In the genomic region with DNA sequence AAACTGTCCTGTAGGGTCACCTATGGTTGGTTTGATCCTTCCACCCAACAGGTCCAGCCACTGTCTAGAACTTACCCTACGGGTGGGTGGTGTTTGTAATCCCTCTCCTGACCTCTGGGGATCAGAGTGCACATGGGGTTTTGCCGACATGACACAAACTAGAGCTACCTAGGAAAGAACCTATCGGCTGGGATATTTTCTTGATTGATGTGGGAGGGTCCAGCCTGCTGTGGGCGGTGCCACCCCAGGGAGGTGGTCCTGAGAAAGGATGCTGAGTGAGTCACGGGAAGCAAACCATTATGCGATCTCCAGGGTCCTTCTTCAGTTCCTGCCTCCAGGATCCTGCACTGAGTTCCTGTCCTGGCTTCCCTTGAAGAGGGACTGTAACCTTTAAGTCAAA, we compare ENCODE assay signal across 17 mouse cellular contexts.
A peak's percentile ranks its signal among the peaks of the same experiment; 100 is the strongest.
DNase-seq lines count a peak whose midpoint lies in the region; ATAC-seq and TF ChIP-seq lines count a peak whose summit lies in the region.
"Had no signal": no experiment of that assay in that cellular context is flagged by ENCODE, and none has a peak within 500 bp of the region (broad histone marks: within the 10 kb centered on the region; RNA-seq: fewer than 3 reads in every experiment).

No protein-coding gene starts in this region.

- H3K9ac ChIP-seq in kidney, embryonic 14.5 days (ENCODE audit: low read depth, low read length): no peak overlapping the region
- H3K9ac ChIP-seq in limb, embryonic 14.5 days (ENCODE audit: low read depth, low read length, severe bottlenecking): no peak overlapping the region
- H3K9ac ChIP-seq: heart, embryonic 13.5 days; lung, embryonic 14.5 days; neural tube, embryonic 12.5 days had no signal

- no peak overlapping the region for H3K4me2 ChIP-seq in kidney, embryonic 14.5 days (replicated peaks; ENCODE audit: low read depth, low read length)
- no peak overlapping the region for H3K4me2 ChIP-seq in limb, embryonic 14.5 days (replicated peaks; ENCODE audit: low read depth, low read length, severe bottlenecking)
- H3K4me2 ChIP-seq: heart, embryonic 13.5 days; lung, embryonic 14.5 days; neural tube, embryonic 12.5 days had no signal

- no peak overlapping the region for H3K4me3 ChIP-seq in kidney, embryonic 14.5 days (ENCODE audit: low read length)
- H3K4me3 ChIP-seq in limb, embryonic 14.5 days (replicated peaks; ENCODE audit: low read length): no peak overlapping the region
- H3K4me3 ChIP-seq: heart, embryonic 13.5 days; hindbrain, embryonic 10.5 days; neural tube, embryonic 12.5 days had no signal

- H3K4me1 ChIP-seq in kidney, embryonic 14.5 days (ENCODE audit: control insufficient read depth, insufficient read depth, low read length): no peaks in the 10 kb centered on the region
- H3K4me1 ChIP-seq in limb, embryonic 14.5 days (ENCODE audit: control insufficient read depth, insufficient read depth, low read length): peaks cover 9% of the 10 kb centered on the region; the same call in 1 of the 2 replicates

- 0 out of 2 replicates have a peak, but pooled peaks have one; percentile 18 for ATAC-seq in kidney, embryonic 14.5 days (ENCODE audit: low FRiP score, low TSS enrichment)
- ATAC-seq in limb, embryonic 14.5 days (ENCODE audit: low FRiP score, low read depth): 0 out of 2 replicates have a peak, but pooled peaks have one; percentile 27
- ATAC-seq: forebrain, embryonic 16.5 days had no signal

- no peaks in the 10 kb centered on the region for H3K36me3 ChIP-seq in kidney, embryonic 14.5 days (ENCODE audit: control insufficient read depth, insufficient read depth, low read length)
- H3K36me3 ChIP-seq in limb, embryonic 14.5 days (ENCODE audit: control insufficient read depth, insufficient read depth, low read length): no peaks in the 10 kb centered on the region
- H3K36me3 ChIP-seq: heart, embryonic 13.5 days; hindbrain, embryonic 10.5 days; neural tube, embryonic 12.5 days had no signal

- H3K9me3 ChIP-seq in kidney, embryonic 14.5 days (ENCODE audit: control insufficient read depth, low read length): no peaks in the 10 kb centered on the region; the same call in 1 of the 2 replicates
- H3K9me3 ChIP-seq in limb, embryonic 14.5 days (ENCODE audit: control insufficient read depth, low read length): no peaks in the 10 kb centered on the region
- H3K9me3 ChIP-seq: heart, embryonic 13.5 days; hindbrain, embryonic 10.5 days; neural tube, embryonic 12.5 days had no signal

- DNase-seq in kidney, adult 11 months: no peak
- DNase-seq in ES-CJ7 (ENCODE audit: low read depth, low spot score) (peak; percentile 42), ZHBTc4 (ENCODE audit: low read depth, low spot score) (peak; percentile 53)
- no peak for DNase-seq in limb, embryonic 14.5 days (ENCODE audit: low spot score)
- DNase-seq in layer of hippocampus, postnatal 10 days (ENCODE audit: low spot score in 2 of 2): no peak
- no peak for DNase-seq in thymus, postnatal 0 days (ENCODE audit: low spot score)
- DNase-seq: B cell, adult 2 months; cerebellum, postnatal 25 days; layer of hippocampus, adult 9-11 months; right cerebral cortex, postnatal 25 days; thymus, adult 2 months had no signal

- no peaks in the 10 kb centered on the region for H3K27me3 ChIP-seq in kidney, embryonic 14.5 days (ENCODE audit: control insufficient read depth, insufficient read depth, low read length)
- no peaks in the 10 kb centered on the region for H3K27me3 ChIP-seq in limb, embryonic 14.5 days (ENCODE audit: control insufficient read depth, insufficient read depth, low read length)
- H3K27me3 ChIP-seq: heart, embryonic 13.5 days; neural tube, embryonic 12.5 days had no signal

- no peak for TF ChIP-seq POLR2A in limb, embryonic 14.5 days (IDR thresholded peaks at IDR 0.05; ENCODE audit: borderline replicate concordance, extremely low read depth, insufficient read depth, insufficient read length)

- peak overlapping the region; percentile 8; the same call in 1 of the 2 replicates for H3K27ac ChIP-seq in kidney, embryonic 14.5 days (ENCODE audit: low read depth, low read length)
- H3K27ac ChIP-seq in limb, embryonic 14.5 days (replicated peaks; ENCODE audit: low read depth, low read length): no peak overlapping the region
- H3K27ac ChIP-seq: heart, embryonic 13.5 days; hindbrain, embryonic 10.5 days; neural tube, embryonic 12.5 days had no signal

- WGBS in kidney, embryonic 14.5 days: 87% methylated on average over 6 of the region's 6 CpGs
- 81% methylated on average over 6 of the region's 6 CpGs for WGBS in limb, embryonic 14.5 days

Comparison
In these comparisons a context has a peak if more than half of its experiments do, and no peak if none do; other contexts are left out.
1. DNase-seq: peak in ES-CJ7 (single experiment) and ZHBTc4 (single experiment); none in kidney, adult 11 months (single experiment), limb, embryonic 14.5 days (single experiment), layer of hippocampus, postnatal 10 days (0 of 2) and thymus, postnatal 0 days (single experiment).